Mouse (Mus musculus) heart, embryonic 15.5 days (tissue): ENCODE data around the gene Gm9913. TPM values are rescaled to one million over a fixed set of nuclear protein-coding genes. Genes with fewer than 3 reads are reported as not detected.

ENCODE experiments used
- polyA plus RNA-seq: library from polyadenylated mRNA; unstranded; fragments of >200 nt; fragmentation: Nextera tagmentation; extraction: Ambion mirVana; gene quantifications from 2 replicates; pipeline ENCODE4 v1.2.1, GENCODE M21; 2015

The Gm9913 gene
- polyA plus RNA-seq, 1 experiment from 2014 or later, result 0.23 TPM

Other genes starting within 250 kb of the Gm9913 start
- gene Fbn1, start 2.9 kb downstream of the Gm9913 start, polyA plus RNA-seq, result 16.8 and 24.6 TPM in 2 replicates
- gene Cep152, start 120.0 kb downstream of the Gm9913 start, polyA plus RNA-seq, result 3.1 and 4.3 TPM in 2 replicates
- gene Eid1, start 168.0 kb downstream of the Gm9913 start, polyA plus RNA-seq, result 119 and 128 TPM in 2 replicates
- 1.0 and 1.5 TPM in 2 replicates for gene Shc4, start 219.1 kb downstream of the Gm9913 start, polyA plus RNA-seq